Mouse (Mus musculus) heart, adult 10 weeks (tissue): ENCODE results near the gene Gm49345. TPM values are rescaled to one million over a fixed set of nuclear protein-coding genes. Genes with fewer than 3 reads are reported as not detected.

ENCODE experiments used
- polyA plus RNA-seq: library from polyadenylated mRNA; stranded (reverse); fragments of 350-450 nt; fragmentation: Illumina TruSeq; extraction: RNeasy Lipid Tissue Mini Kit (QIAGEN cat#74804); gene quantifications from one replicate; pipeline ENCODE4 v1.2.3, GENCODE M21; 2014; ENCODE audit warnings: low read depth, low replicate concordance

Gene Gm49345
- not detected for polyA plus RNA-seq

GRCm38 (mm10) chr13:67637294-67638007 lies at the start of gene Gm49345, which contains the start of gene Zfp729a:
Gene Gm49345 (minus strand): TSS chr13:67637769.
Gene Zfp729a (minus strand): TSS chr13:67637791.

GRCm38 (mm10) chr13:67686971-67687370 lies 49.4 kb upstream of the Gm49345 start, which contains the start of gene Zfp738:
Gene Zfp738 (minus strand): TSS chr13:67687071.

GRCm38 (mm10) chr13:67609066-67609876 lies 28.3 kb downstream of the Gm49345 start, which contains the start of gene Zfp729b:
Gene Zfp729b (minus strand): TSS chr13:67609707.

GRCm38 (mm10) chr13:67553730-67554129 lies 83.8 kb downstream of the Gm49345 start, which contains the start of gene Zfp748:
Gene Zfp748 (minus strand): TSS chr13:67553830.

Other genes starting within 250 kb of the Gm49345 start
- gene Zfp429, start 237.9 kb downstream of the Gm49345 start, polyA plus RNA-seq: 2.2 TPM
- 1.7 TPM for gene Zfp459, start 216.4 kb downstream of the Gm49345 start, polyA plus RNA-seq
- 6.8 TPM for gene Zfp874a, start 186.1 kb downstream of the Gm49345 start, polyA plus RNA-seq
- gene Zfp874b, start 153.5 kb downstream of the Gm49345 start, polyA plus RNA-seq: 14.5 TPM
- 4.5 TPM for gene Zfp58, start 137.2 kb downstream of the Gm49345 start, polyA plus RNA-seq
- not detected for gene Gm26965, start 111.6 kb downstream of the Gm49345 start, polyA plus RNA-seq
- 11.1 TPM for gene Zfp87, start 111.6 kb downstream of the Gm49345 start, polyA plus RNA-seq
- 3.5 TPM for gene Zfp748, start 83.9 kb downstream of the Gm49345 start, polyA plus RNA-seq
- gene Zfp729b, start 28.1 kb downstream of the Gm49345 start, polyA plus RNA-seq: 3.2 TPM
- gene Zfp729a, start within 50 bp of the Gm49345 start, polyA plus RNA-seq: 3.5 TPM
- gene Zfp738, start 49.3 kb upstream of the Gm49345 start, polyA plus RNA-seq: 3.8 TPM
- gene Zfp65, start 91.4 kb upstream of the Gm49345 start, polyA plus RNA-seq: 5.2 TPM
- 1.7 TPM for gene Zfp85, start 117.5 kb upstream of the Gm49345 start, polyA plus RNA-seq
- 0.79 TPM for gene Zfp493, start 141.9 kb upstream of the Gm49345 start, polyA plus RNA-seq
- 2.2 TPM for gene Zfp273, start 176.0 kb upstream of the Gm49345 start, polyA plus RNA-seq
- 1.9 TPM for gene Gm10037, start 193.3 kb upstream of the Gm49345 start, polyA plus RNA-seq
- gene BC048507, start 225.6 kb upstream of the Gm49345 start, polyA plus RNA-seq: not detected